Mouse (Mus musculus): ENCODE results near the gene Znhit2. TPM values are rescaled to one million over a fixed set of nuclear protein-coding genes. Genes with fewer than 3 reads are reported as not detected.
A peak's percentile ranks its signal among the peaks of the same experiment; 100 is the strongest.

Gene Znhit2
- polyA plus RNA-seq, 1 experiment = 69.6 TPM

- DNase-seq = no peak
- Histone ChIP-seq H3K4me1 (replicated peaks; ENCODE audit: control insufficient read depth, insufficient read depth, low read length) (peaks cover 17% of the 10 kb centered on the region), H3K27me3 (ENCODE audit: control insufficient read depth, insufficient read depth, low read length) (no peaks in the 10 kb centered on the region), H3K27ac (ENCODE audit: control insufficient read depth, insufficient read depth, low read length) (no peak within 1 kb of the TSS), H3K36me3 (ENCODE audit: control insufficient read depth, insufficient read depth, low read length) (peaks cover 7% of the 10 kb centered on the region; the same call in 1 of the 2 replicates), H3K4me3 (ENCODE audit: control insufficient read depth, insufficient read depth, low read length) (no peak within 1 kb of the TSS)
- TF ChIP-seq POLR2A (IDR thresholded peaks at IDR 0.05; ENCODE audit: control insufficient read depth, extremely low read depth, insufficient read depth, low read length, poor library complexity) = no peak
- no peak for TF ChIP-seq CTCF (IDR thresholded peaks at IDR 0.05; ENCODE audit: borderline replicate concordance, control insufficient read depth, extremely low read depth, insufficient read depth, low read length, poor library complexity)
- 98% methylated on average over 12 of the region's 12 CpGs for WGBS
These were observed 19.0 kb downstream of the Znhit2 start, which contains the start of gene Tmem262 for GRCm38 (mm10) chr19:6079983-6080480. Gene Tmem262, plus strand, starts transcription at chr19:6080033.

GRCm38 (mm10) chr19:6082156-6082555, 21.2 kb downstream of the Znhit2 start, which contains the start of gene Gm28374:
Gene Gm28374, minus strand, starts transcription at chr19:6082256.
- no peak within 1 kb of the TSS for H3K4me3 ChIP-seq (ENCODE audit: control insufficient read depth, insufficient read depth, low read length)
- H3K4me1 ChIP-seq (replicated peaks; ENCODE audit: control insufficient read depth, insufficient read depth, low read length) = peaks cover 18% of the 10 kb centered on the region
- no peak for DNase-seq
- no peaks in the 10 kb centered on the region for H3K27me3 ChIP-seq (ENCODE audit: control insufficient read depth, insufficient read depth, low read length)
- no peak within 1 kb of the TSS for H3K27ac ChIP-seq (ENCODE audit: control insufficient read depth, insufficient read depth, low read length)
- TF ChIP-seq CTCF (IDR thresholded peaks at IDR 0.05; ENCODE audit: borderline replicate concordance, control insufficient read depth, extremely low read depth, insufficient read depth, low read length, poor library complexity) (no peak), POLR2A (IDR thresholded peaks at IDR 0.05; ENCODE audit: control insufficient read depth, extremely low read depth, insufficient read depth, low read length, poor library complexity) (no peak)
- peaks cover 7% of the 10 kb centered on the region; the same call in 1 of the 2 replicates for H3K36me3 ChIP-seq (ENCODE audit: control insufficient read depth, insufficient read depth, low read length)
- 93% methylated on average over 9 of the region's 9 CpGs for WGBS

GRCm38 (mm10) chr19:6084478-6085248, 23.7 kb downstream of the Znhit2 start, which contains the start of the genes Zfpl1 and Cdca5:
Gene Zfpl1, minus strand, starts transcription at chr19:6084956.
Gene Cdca5, plus strand, starts transcription at chr19:6084983.
- H3K4me3 ChIP-seq (ENCODE audit: control insufficient read depth, insufficient read depth, low read length) = peak within 1 kb of the TSS; percentile 71
- H3K27me3 ChIP-seq (ENCODE audit: control insufficient read depth, insufficient read depth, low read length) = no peaks in the 10 kb centered on the region
- peak; percentile 94 for DNase-seq
- H3K27ac ChIP-seq (ENCODE audit: control insufficient read depth, insufficient read depth, low read length) = no peak within 1 kb of the TSS
- no peak; the same call in none of the 2 replicates for TF ChIP-seq POLR2A (IDR thresholded peaks at IDR 0.05; ENCODE audit: control insufficient read depth, extremely low read depth, insufficient read depth, low read length, poor library complexity)
- peak; percentile 35; the same call in 1 of the 2 replicates for TF ChIP-seq CTCF (IDR thresholded peaks at IDR 0.05; ENCODE audit: borderline replicate concordance, control insufficient read depth, extremely low read depth, insufficient read depth, low read length, poor library complexity)
- peaks cover 16% of the 10 kb centered on the region for H3K4me1 ChIP-seq (replicated peaks; ENCODE audit: control insufficient read depth, insufficient read depth, low read length)
- H3K36me3 ChIP-seq (ENCODE audit: control insufficient read depth, insufficient read depth, low read length) = peaks cover 7% of the 10 kb centered on the region; the same call in 1 of the 2 replicates
- under 1% methylated on average over 57 of the region's 58 CpGs for WGBS

GRCm38 (mm10) chr19:6085417-6085879, 24.5 kb downstream of the Znhit2 start:
- Histone ChIP-seq H3K4me1 (replicated peaks; ENCODE audit: control insufficient read depth, insufficient read depth, low read length) (peaks cover 16% of the 10 kb centered on the region), H3K4me3 (ENCODE audit: control insufficient read depth, insufficient read depth, low read length) (peak overlapping the region; percentile 59), H3K27me3 (ENCODE audit: control insufficient read depth, insufficient read depth, low read length) (no peaks in the 10 kb centered on the region), H3K27ac (ENCODE audit: control insufficient read depth, insufficient read depth, low read length) (no peak overlapping the region), H3K36me3 (ENCODE audit: control insufficient read depth, insufficient read depth, low read length) (peaks cover 13% of the 10 kb centered on the region; the same call in 1 of the 2 replicates)
- WGBS = under 1% methylated on average over 17 of the region's 17 CpGs
- peak; percentile 52 for DNase-seq
- no peak; the same call in 1 of the 2 replicates for TF ChIP-seq POLR2A (IDR thresholded peaks at IDR 0.05; ENCODE audit: control insufficient read depth, extremely low read depth, insufficient read depth, low read length, poor library complexity)
- no peak for TF ChIP-seq CTCF (IDR thresholded peaks at IDR 0.05; ENCODE audit: borderline replicate concordance, control insufficient read depth, extremely low read depth, insufficient read depth, low read length, poor library complexity)

GRCm38 (mm10) chr19:6088841-6089240, 27.8 kb downstream of the Znhit2 start:
- WGBS = 96% methylated on average over 13 of the region's 13 CpGs

GRCm38 (mm10) chr19:6094119-6094518, 33.1 kb downstream of the Znhit2 start, which contains the start of gene AC131692.1:
Gene AC131692.1, plus strand, starts transcription at chr19:6094419.
- Histone ChIP-seq H3K36me3 (ENCODE audit: control insufficient read depth, insufficient read depth, low read length) (peaks cover 30% of the 10 kb centered on the region; the same call in 1 of the 2 replicates), H3K27ac (ENCODE audit: control insufficient read depth, insufficient read depth, low read length) (no peak within 1 kb of the TSS), H3K27me3 (ENCODE audit: control insufficient read depth, insufficient read depth, low read length) (no peaks in the 10 kb centered on the region), H3K4me3 (ENCODE audit: control insufficient read depth, insufficient read depth, low read length) (no peak within 1 kb of the TSS), H3K4me1 (replicated peaks; ENCODE audit: control insufficient read depth, insufficient read depth, low read length) (no peaks in the 10 kb centered on the region)
- DNase-seq = no peak
- WGBS = 97% methylated on average over 7 of the region's 7 CpGs
- no peak for TF ChIP-seq POLR2A (IDR thresholded peaks at IDR 0.05; ENCODE audit: control insufficient read depth, extremely low read depth, insufficient read depth, low read length, poor library complexity)
- no peak for TF ChIP-seq CTCF (IDR thresholded peaks at IDR 0.05; ENCODE audit: borderline replicate concordance, control insufficient read depth, extremely low read depth, insufficient read depth, low read length, poor library complexity)

More at GRCm38 (mm10) chr19:6088841-6089240, 27.8 kb downstream of the Znhit2 start:
- TF ChIP-seq POLR2A (IDR thresholded peaks at IDR 0.05; ENCODE audit: control insufficient read depth, extremely low read depth, insufficient read depth, low read length, poor library complexity) = no peak
- Histone ChIP-seq H3K4me3 (ENCODE audit: control insufficient read depth, insufficient read depth, low read length) (no peak overlapping the region), H3K36me3 (ENCODE audit: control insufficient read depth, insufficient read depth, low read length) (peaks cover 15% of the 10 kb centered on the region; the same call in 1 of the 2 replicates), H3K27me3 (ENCODE audit: control insufficient read depth, insufficient read depth, low read length) (no peaks in the 10 kb centered on the region), H3K27ac (ENCODE audit: control insufficient read depth, insufficient read depth, low read length) (no peak overlapping the region), H3K4me1 (replicated peaks; ENCODE audit: control insufficient read depth, insufficient read depth, low read length) (peaks cover 14% of the 10 kb centered on the region)
- DNase-seq = no peak
